Mouse (Mus musculus): ENCODE measurements around the gene Ppp2r5a.

DNA sequence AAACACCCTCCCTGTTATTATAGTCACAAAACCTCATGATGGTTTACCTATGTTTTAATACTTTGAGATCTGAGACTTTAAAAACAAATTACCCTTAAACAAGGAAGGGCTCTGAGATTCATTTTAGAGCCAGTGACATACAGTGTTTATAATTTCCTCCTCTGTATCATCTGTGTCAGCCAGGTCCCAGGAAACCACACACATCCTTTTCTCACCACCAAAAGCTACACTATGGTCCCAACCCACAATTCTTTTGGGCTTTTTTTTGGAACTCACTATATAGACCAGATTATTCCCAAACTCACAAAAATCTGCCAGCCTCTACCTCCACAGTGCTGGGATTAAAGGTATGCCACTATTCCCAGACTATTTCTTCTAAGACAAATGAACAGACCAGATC lies 33.9 kb downstream of the Ppp2r5a start:
- no peak for TF ChIP-seq CTCF (IDR thresholded peaks at IDR 0.05; ENCODE audit: borderline replicate concordance, insufficient read depth, low read length)
- no peak for TF ChIP-seq POLR2A (IDR thresholded peaks at IDR 0.05; ENCODE audit: low read depth, low read length)
